Mouse (Mus musculus) forebrain, embryonic 11.5 days (tissue): ENCODE measurements around the gene Sorbs2. TPM values are rescaled to one million over a fixed set of nuclear protein-coding genes. Genes with fewer than 3 reads are reported as not detected.

Source experiments
- ATAC-seq: fragments of 200-750 bp; cut with Nextera tagmentation; replicated peaks from 2 replicates; pipeline ENCODE4 v1.8.0; 2017; ENCODE audit warnings: moderate TSS enrichment; ENCODE audit not compliant: low FRiP score
- DNase-seq: peaks from one replicate; pipeline ENCODE4 v3.0.0-alpha.2; 2017; ENCODE audit warnings: low spot score
- H3K27ac ChIP-seq: fragments of 300-500 bp; sonication (generic); 2 replicates; pipeline ENCODE4 v1.5.1; 2014; ENCODE audit warnings: low read depth, low read length
- H3K27me3 ChIP-seq: fragments of 300-500 bp; sonication (generic); 2 replicates; pipeline ENCODE4 v1.6.1; 2014; ENCODE audit warnings: mild to moderate bottlenecking, low read length, mixed read lengths; ENCODE audit not compliant: control insufficient read depth, insufficient read depth
- H3K36me3 ChIP-seq: fragments of 300-500 bp; sonication (generic); 2 replicates; pipeline ENCODE4 v1.6.1; 2014; ENCODE audit warnings: mild to moderate bottlenecking, low read length, moderate library complexity, mixed read lengths; ENCODE audit not compliant: control insufficient read depth, insufficient read depth
- H3K4me1 ChIP-seq: fragments of 300-500 bp; sonication (generic); replicated peaks from 2 replicates; pipeline ENCODE4 v1.6.1; 2014; ENCODE audit warnings: low read length, mixed read lengths; ENCODE audit not compliant: control insufficient read depth, insufficient read depth
- H3K4me2 ChIP-seq: fragments of 300-500 bp; sonication (generic); 2 replicates; pipeline ENCODE4 v1.6.1; 2014; ENCODE audit warnings: low read depth, mild to moderate bottlenecking, low read length, moderate library complexity, mixed read lengths; ENCODE audit not compliant: severe bottlenecking
- H3K4me3 ChIP-seq: fragments of 300-500 bp; sonication (generic); 2 replicates; pipeline ENCODE4 v1.5.1; 2014; ENCODE audit warnings: low read depth, low read length
- H3K9ac ChIP-seq: fragments of 300-500 bp; sonication (generic); 2 replicates; pipeline ENCODE4 v1.6.1; 2014; ENCODE audit warnings: low read length
- H3K9me3 ChIP-seq: fragments of 300-500 bp; sonication (generic); 2 replicates; pipeline ENCODE4 v1.6.1; 2016; ENCODE audit warnings: low read length, mixed read lengths; ENCODE audit not compliant: control insufficient read depth
- WGBS: fragments of 180-500 bp; shearing (Covaris S2); extraction: QIAGEN DNeasy Blood & Tissue Kit; methylation state at CpG from one replicate; pipeline ENCODE4 v1.1.7; 2014; 5-methylcytosine and 5-hydroxymethylcytosine counted together
- polyA plus RNA-seq: library from polyadenylated mRNA; unstranded; fragments of >200 nt; fragmentation: Nextera tagmentation; extraction: Ambion mirVana; gene quantifications from 2 replicates; pipeline ENCODE4 v1.2.1, GENCODE M21; 2014

Gene Sorbs2
- polyA plus RNA-seq, 1 experiment from 2014 or later: 83.0 TPM

- ATAC-seq (peak; percentile 75), DNase-seq (peak; percentile 62)
- WGBS: 67% methylated on average over 13 of the region's 13 CpGs
- Histone ChIP-seq H3K36me3 (no peaks in the 10 kb centered on the region), H3K9ac (no peak overlapping the region), H3K4me1 (peaks cover 2% of the 10 kb centered on the region; the same call in 1 of the 2 replicates), H3K27ac (peak overlapping the region; percentile 41), H3K4me2 (no peak overlapping the region), H3K4me3 (no peak overlapping the region), H3K27me3 (no peaks in the 10 kb centered on the region), H3K9me3 (no peaks in the 10 kb centered on the region)
Observed at GRCm38 (mm10) chr8:45715330-45716027, 207.9 kb downstream of the Sorbs2 start.

GRCm38 (mm10) chr8:45719776-45720175, 212.2 kb downstream of the Sorbs2 start:
- DNase-seq: no peak
- peaks cover 2% of the 10 kb centered on the region; the same call in 1 of the 2 replicates for H3K4me1 ChIP-seq
- H3K4me3 ChIP-seq: no peak overlapping the region
- H3K27ac ChIP-seq: no peak overlapping the region
- no peak for ATAC-seq
- H3K36me3 ChIP-seq: no peaks in the 10 kb centered on the region
- no peak overlapping the region for H3K9ac ChIP-seq
- 75% methylated on average over 8 of the region's 8 CpGs for WGBS
- no peak overlapping the region for H3K4me2 ChIP-seq
- no peaks in the 10 kb centered on the region for H3K27me3 ChIP-seq
- H3K9me3 ChIP-seq: no peaks in the 10 kb centered on the region

- 88% methylated on average over 3 of the region's 3 CpGs for WGBS
- H3K9me3 ChIP-seq: no peaks in the 10 kb centered on the region
- H3K27me3 ChIP-seq: no peaks in the 10 kb centered on the region
- H3K36me3 ChIP-seq: no peaks in the 10 kb centered on the region
- no peak overlapping the region for H3K4me3 ChIP-seq
- DNase-seq (no peak), ATAC-seq (no peak)
- no peak overlapping the region for H3K4me2 ChIP-seq
- H3K27ac ChIP-seq: no peak overlapping the region
- H3K9ac ChIP-seq: no peak overlapping the region
- H3K4me1 ChIP-seq: no peaks in the 10 kb centered on the region
Observed at GRCm38 (mm10) chr8:45724204-45724603, 216.6 kb downstream of the Sorbs2 start.

GRCm38 (mm10) chr8:45725321-45725720, 217.7 kb downstream of the Sorbs2 start:
- Histone ChIP-seq H3K27me3 (no peaks in the 10 kb centered on the region), H3K27ac (no peak overlapping the region), H3K4me2 (no peak overlapping the region), H3K9me3 (no peaks in the 10 kb centered on the region), H3K4me1 (no peaks in the 10 kb centered on the region), H3K4me3 (no peak overlapping the region), H3K9ac (no peak overlapping the region), H3K36me3 (no peaks in the 10 kb centered on the region)
- ATAC-seq (no peak), DNase-seq (no peak)
- WGBS: 87% methylated on average over 5 of the region's 5 CpGs

GRCm38 (mm10) chr8:45729850-45730382, 222.3 kb downstream of the Sorbs2 start:
- Histone ChIP-seq H3K36me3 (no peaks in the 10 kb centered on the region), H3K4me1 (no peaks in the 10 kb centered on the region), H3K27ac (no peak overlapping the region), H3K9ac (no peak overlapping the region), H3K27me3 (no peaks in the 10 kb centered on the region), H3K4me3 (no peak overlapping the region), H3K4me2 (no peak overlapping the region), H3K9me3 (no peaks in the 10 kb centered on the region)
- WGBS: 80% methylated on average over 7 of the region's 7 CpGs
- DNase-seq (no peak), ATAC-seq (no peak)

GRCm38 (mm10) chr8:45730795-45731194, 223.2 kb downstream of the Sorbs2 start:
- no peak overlapping the region for H3K4me2 ChIP-seq
- WGBS: 86% methylated on average over 5 of the region's 5 CpGs
- no peaks in the 10 kb centered on the region for H3K27me3 ChIP-seq
- H3K4me3 ChIP-seq: no peak overlapping the region
- ATAC-seq (no peak), DNase-seq (no peak)
- no peaks in the 10 kb centered on the region for H3K36me3 ChIP-seq
- no peaks in the 10 kb centered on the region for H3K4me1 ChIP-seq
- no peak overlapping the region for H3K9ac ChIP-seq
- H3K9me3 ChIP-seq: no peaks in the 10 kb centered on the region
- H3K27ac ChIP-seq: no peak overlapping the region

- ATAC-seq: no peak; the same call in 1 of the 2 replicates
- peak; percentile 61 for DNase-seq
- no peaks in the 10 kb centered on the region for H3K27me3 ChIP-seq
- no peak overlapping the region for H3K4me3 ChIP-seq
- 32% methylated on average over 8 of the region's 8 CpGs for WGBS
- no peak overlapping the region for H3K27ac ChIP-seq
- H3K9me3 ChIP-seq: no peaks in the 10 kb centered on the region
- H3K9ac ChIP-seq: no peak overlapping the region
- H3K4me1 ChIP-seq: no peaks in the 10 kb centered on the region
- H3K4me2 ChIP-seq: no peak overlapping the region
- no peaks in the 10 kb centered on the region for H3K36me3 ChIP-seq
Observed at GRCm38 (mm10) chr8:45734071-45734470, 226.5 kb downstream of the Sorbs2 start.

GRCm38 (mm10) chr8:45737266-45737665, 229.7 kb downstream of the Sorbs2 start:
- Histone ChIP-seq H3K27me3 (no peaks in the 10 kb centered on the region), H3K9ac (no peak overlapping the region), H3K4me1 (no peaks in the 10 kb centered on the region), H3K4me3 (no peak overlapping the region), H3K27ac (no peak overlapping the region), H3K9me3 (no peaks in the 10 kb centered on the region), H3K4me2 (no peak overlapping the region), H3K36me3 (no peaks in the 10 kb centered on the region)
- WGBS: 92% methylated on average over 2 of the region's 2 CpGs
- DNase-seq (no peak), ATAC-seq (no peak)

- 88% methylated on average over 2 of the region's 2 CpGs for WGBS
Observed at GRCm38 (mm10) chr8:45743326-45743725, 235.7 kb downstream of the Sorbs2 start.

More at GRCm38 (mm10) chr8:45743326-45743725, 235.7 kb downstream of the Sorbs2 start:
- no peak for ATAC-seq
- H3K36me3 ChIP-seq: no peaks in the 10 kb centered on the region
- no peak overlapping the region for H3K4me3 ChIP-seq
- no peak overlapping the region for H3K4me2 ChIP-seq
- H3K4me1 ChIP-seq: no peaks in the 10 kb centered on the region
- DNase-seq: no peak
- no peak overlapping the region for H3K9ac ChIP-seq
- H3K27ac ChIP-seq: no peak overlapping the region
- no peaks in the 10 kb centered on the region for H3K9me3 ChIP-seq
- H3K27me3 ChIP-seq: no peaks in the 10 kb centered on the region
